Mouse (Mus musculus) gastrocnemius, adult 18-20 months (tissue): ENCODE measurements at regions not wholly inside any gene's neighbourhood (a gene's known extent, or its start where the extent isn't known, plus 50 kb on each side); places are given as distances from the start of the nearest gene placed in this dataset. TPM values are rescaled to one million over a fixed set of nuclear protein-coding genes. Genes with fewer than 3 reads are reported as not detected.

Experiments
- DNase-seq: peaks from one replicate; pipeline ENCODE4 v3.0.0; 2021; ENCODE audit warnings: low spot score
- microRNA-seq: library from miRNA; unstranded; fragments of <30 nt; microRNA quantifications from one replicate; pipeline ENCODE4 v1.2.0, GENCODE M21; 2021

GRCm38 (mm10) chr9:8273253-8273652, 139.2 kb upstream of the Cep126 start:
- no peak for DNase-seq

DNA sequence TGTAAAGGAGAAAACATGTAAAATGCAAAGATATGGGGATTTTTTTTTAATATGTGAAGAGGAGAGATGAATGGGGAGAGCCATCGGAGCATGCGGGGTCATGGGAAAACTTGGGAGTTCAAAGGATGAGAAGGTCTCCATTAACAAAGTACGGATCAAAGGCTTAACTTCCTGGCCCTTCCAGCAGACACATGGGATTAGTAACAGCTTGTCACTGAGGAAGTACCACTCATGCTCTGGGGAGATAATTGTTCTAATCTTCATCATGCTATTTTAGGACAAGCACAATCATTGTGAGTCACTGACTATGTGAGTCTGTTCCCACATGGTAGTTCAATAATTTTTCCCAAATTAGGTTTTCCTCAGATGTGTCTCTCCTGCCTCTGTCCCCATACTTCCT, 115.4 kb upstream of the Cep126 start:
- DNase-seq: no peak

GRCm38 (mm10) chr9:8228078-8228477, 94.0 kb upstream of the Cep126 start:
- DNase-seq: no peak

- DNase-seq: no peak
These were observed 92.3 kb upstream of the Cep126 start for GRCm38 (mm10) chr9:8226415-8226814.

GRCm38 (mm10) chr9:8208855-8209254, 74.8 kb upstream of the Cep126 start:
- peak; percentile 48 for DNase-seq

DNA sequence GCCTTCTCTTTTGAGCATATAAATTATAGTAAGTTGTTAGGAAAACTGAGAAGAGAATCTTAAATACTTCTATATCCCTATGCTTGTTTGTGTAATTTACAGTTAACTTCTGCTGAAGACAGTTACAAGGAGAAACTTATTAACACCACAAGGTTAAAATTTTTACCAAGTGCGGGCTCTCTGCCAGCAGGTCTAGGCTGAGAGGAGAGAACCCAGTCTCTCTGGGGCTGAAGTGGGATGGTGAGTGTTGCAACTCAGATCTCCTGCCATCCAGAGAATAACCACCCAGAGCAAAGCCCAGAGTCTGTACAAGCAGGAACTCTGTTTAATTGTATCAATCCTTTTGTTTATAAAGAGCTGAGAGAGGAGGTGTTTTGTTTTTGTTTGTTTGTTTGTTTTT, 51.3 kb upstream of the Cep126 start:
- DNase-seq: no peak

Small RNA genes in the stretch of these regions (microRNA-seq; reads per million reads assigned to microRNA genes)
- not detected for gene Mir1899
